In genomic region chr17:25868601-25869191, GRCm38 (mm10) we compare ENCODE assay signal across 8 mouse cellular contexts. TPM values are rescaled to one million over a fixed set of nuclear protein-coding genes. Genes with fewer than 3 reads are reported as not detected.
DNase-seq lines count a peak whose midpoint lies in the region; ATAC-seq and TF ChIP-seq lines count a peak whose summit lies in the region.

Gene Mcrip2, minus strand, starts transcription at chr17:25868764.

- peaks cover 22% of the 10 kb centered on the region for H3K36me3 ChIP-seq in erythroblast, embryonic 14.5 days (ENCODE audit: control insufficient read depth)
- no peaks in the 10 kb centered on the region for H3K36me3 ChIP-seq in intestine, postnatal 0 days (ENCODE audit: control insufficient read depth, insufficient read depth)
- no peaks in the 10 kb centered on the region for H3K36me3 ChIP-seq in limb, embryonic 10.5 days
- no peaks in the 10 kb centered on the region for H3K36me3 ChIP-seq in midbrain, embryonic 12.5 days

- WGBS in intestine, postnatal 0 days, result under 1% methylated on average over 21 of the region's 24 CpGs
- WGBS in limb, embryonic 10.5 days, result under 1% methylated on average over 24 of the region's 24 CpGs
- under 1% methylated on average over 24 of the region's 24 CpGs for WGBS in midbrain, embryonic 12.5 days

- H3K4me3 ChIP-seq in erythroblast, embryonic 14.5 days (replicated peaks), result peak within 1 kb of the TSS; percentile 67
- H3K4me3 ChIP-seq in intestine, postnatal 0 days (ENCODE audit: low read depth, low read length), result peak within 1 kb of the TSS; percentile 70
- peak within 1 kb of the TSS; percentile 78 for H3K4me3 ChIP-seq in limb, embryonic 10.5 days
- peak within 1 kb of the TSS; percentile 83 for H3K4me3 ChIP-seq in midbrain, embryonic 12.5 days

- no peaks in the 10 kb centered on the region for H3K27me3 ChIP-seq in erythroblast, embryonic 14.5 days (ENCODE audit: control insufficient read depth)
- no peaks in the 10 kb centered on the region for H3K27me3 ChIP-seq in intestine, postnatal 0 days (replicated peaks; ENCODE audit: control insufficient read depth, insufficient read depth, low read length)
- no peaks in the 10 kb centered on the region for H3K27me3 ChIP-seq in limb, embryonic 10.5 days (ENCODE audit: low read depth, poor library complexity, severe bottlenecking)
- H3K27me3 ChIP-seq in midbrain, embryonic 12.5 days, result peaks cover 10% of the 10 kb centered on the region

- peak within 1 kb of the TSS; percentile 81 for H3K27ac ChIP-seq in intestine, postnatal 0 days (ENCODE audit: low read depth, low read length)
- H3K27ac ChIP-seq in limb, embryonic 10.5 days, result peak within 1 kb of the TSS; percentile 71
- 0 out of 2 replicates have a peak within 1 kb of the TSS, but pooled peaks have one; percentile 32 for H3K27ac ChIP-seq in midbrain, embryonic 12.5 days (replicated peaks)

- peaks cover 48% of the 10 kb centered on the region for H3K4me1 ChIP-seq in erythroblast, embryonic 14.5 days (ENCODE audit: control insufficient read depth)
- 0 out of 2 replicates have a peak, but pooled peaks cover 4% of the 10 kb centered on the region for H3K4me1 ChIP-seq in intestine, postnatal 0 days (replicated peaks; ENCODE audit: control insufficient read depth, insufficient read depth, low read length)
- peaks cover 29% of the 10 kb centered on the region for H3K4me1 ChIP-seq in limb, embryonic 10.5 days
- peaks cover 18% of the 10 kb centered on the region for H3K4me1 ChIP-seq in midbrain, embryonic 12.5 days

- ATAC-seq in erythroblast, adult 5-6 weeks (replicated peaks; ENCODE audit: low FRiP score, poor library complexity, severe bottlenecking), result no peak
- ATAC-seq in intestine, postnatal 0 days, result peak; percentile 60
- ATAC-seq in midbrain, embryonic 12.5 days (ENCODE audit: low FRiP score, low read depth), result peak; percentile 90

- peak within 1 kb of the TSS; percentile 97 for H3K4me2 ChIP-seq in intestine, postnatal 0 days (replicated peaks; ENCODE audit: low read depth)
- H3K4me2 ChIP-seq in midbrain, embryonic 12.5 days (replicated peaks), result peak within 1 kb of the TSS; percentile 100

- H3K9me3 ChIP-seq in erythroblast, embryonic 14.5 days (ENCODE audit: control insufficient read depth, low read length), result no peaks in the 10 kb centered on the region
- no peaks in the 10 kb centered on the region for H3K9me3 ChIP-seq in intestine, postnatal 0 days (ENCODE audit: control insufficient read depth)
- H3K9me3 ChIP-seq in limb, embryonic 10.5 days (replicated peaks), result no peaks in the 10 kb centered on the region
- no peaks in the 10 kb centered on the region for H3K9me3 ChIP-seq in midbrain, embryonic 12.5 days

- peak; percentile 45; the same call in 1 of the 2 replicates for TF ChIP-seq CTCF in intestine, postnatal 0 days (IDR thresholded peaks at IDR 0.05; ENCODE audit: low read depth)

- peak; percentile 90 for DNase-seq in embryo, embryonic 11 days
- peak; percentile 70 for DNase-seq in gonadal fat pad, adult 2 months (ENCODE audit: low read depth)
- no peak for DNase-seq in limb, embryonic 10.5 days (ENCODE audit: low spot score)
- DNase-seq in spleen, postnatal 14 days (ENCODE audit: low spot score in 2 of 2), result peak; percentile 44 to 45

- H3K9ac ChIP-seq in intestine, postnatal 0 days (ENCODE audit: low read depth, low read length), result peak within 1 kb of the TSS; percentile 66
- H3K9ac ChIP-seq in midbrain, embryonic 12.5 days (replicated peaks), result peak within 1 kb of the TSS; percentile 66

RNA-seq across cellular contexts. Expression of gene Mcrip2, which starts in this region (rescaled TPM):
- 3.7 and 4.0 TPM in 2 replicates for polyA plus RNA-seq in erythroblast, embryonic 14.5 days (2012)
- 9.4 and 9.8 TPM in 2 replicates for total RNA-seq in erythroblast, adult 5-6 weeks (2015; ENCODE audit: low replicate concordance)
- total RNA-seq in erythroblast, adult 5-6 weeks (2017; ENCODE audit: low replicate concordance), result 1.7 and 8.0 TPM in 2 replicates
- polyA plus RNA-seq in gonadal fat pad, adult 2 months (2012; rRNA removed), result 58.8 and 61.7 TPM in 2 replicates
- 51.0 and 55.9 TPM in 2 replicates for polyA plus RNA-seq in intestine, postnatal 0 days (2015; fragmentation: Nextera tagmentation; extraction: Ambion mirVana)
- 13.6 and 22.0 TPM in 2 replicates for polyA plus RNA-seq in limb, embryonic 10.5 days (2016; fragmentation: Nextera tagmentation; extraction: Ambion mirVana)
- 6.8 and 8.5 TPM in 2 replicates for polyA plus RNA-seq in midbrain, embryonic 12.5 days (2016; fragmentation: Nextera tagmentation; extraction: Ambion mirVana)
